Mouse (Mus musculus) MEL (cell line): ENCODE measurements around the gene Polr1e.

ENCODE experiments used
- CTCF ChIP-seq, 3 experiments: IDR thresholded peaks in 2 of 3; conservative IDR thresholded peaks in 1 of 3; 2 replicates each; pipeline ENCODE4 v1.5.1; 2011 to 2012; ENCODE audit warnings: low read length in 3 of 3, low read depth in 2 of 3, mild to moderate bottlenecking in 2 of 3, improper control_type of control experiment in 1 of 3, inconsistent platforms in 1 of 3, mixed read lengths in 1 of 3, moderate library complexity in 1 of 3; ENCODE audit not compliant: control insufficient read depth in 1 of 3, insufficient read depth in 1 of 3, poor library complexity in 1 of 3, severe bottlenecking in 1 of 3
- ELF1 ChIP-seq: IDR thresholded peaks from 2 replicates; pipeline ENCODE4 v1.6.1; 2014; ENCODE audit warnings: low read depth, mild to moderate bottlenecking, inconsistent platforms, low read length, improper control_type of control experiment, moderate library complexity
- ETS1 ChIP-seq: IDR thresholded peaks from 2 replicates; pipeline ENCODE4 v1.6.1; 2012; ENCODE audit warnings: low read depth, mild to moderate bottlenecking, inconsistent platforms, low read length, improper control_type of control experiment, moderate library complexity
- POLR2A ChIP-seq, 2 experiments: IDR thresholded peaks; 2 replicates each; pipeline ENCODE4 v1.6.1; 2011 to 2012; ENCODE audit warnings: low read length in 2 of 2, mild to moderate bottlenecking in 2 of 2, control low read depth in 1 of 2, improper control_type of control experiment in 1 of 2, low read depth in 1 of 2, moderate library complexity in 1 of 2; ENCODE audit not compliant: control insufficient read depth in 1 of 2, insufficient read depth in 1 of 2, poor library complexity in 1 of 2
- UBTF ChIP-seq: IDR thresholded peaks from 2 replicates; pipeline ENCODE4 v1.6.1; 2012; ENCODE audit warnings: low read depth, mild to moderate bottlenecking, inconsistent platforms, low read length, improper control_type of control experiment, moderate library complexity, borderline replicate concordance; ENCODE audit not compliant: insufficient read depth
- USF1 ChIP-seq: IDR thresholded peaks from 2 replicates; pipeline ENCODE4 v1.6.1; 2014; ENCODE audit warnings: low read depth, mild to moderate bottlenecking, inconsistent platforms, low read length, improper control_type of control experiment, moderate library complexity
- USF2 ChIP-seq, 2 experiments: IDR thresholded peaks; 2 replicates each; pipeline ENCODE4 v1.6.1; 2011 to 2012; ENCODE audit warnings: improper control_type of control experiment in 2 of 2, low read length in 2 of 2, borderline replicate concordance in 1 of 2, inconsistent platforms in 1 of 2, low read depth in 1 of 2, mild to moderate bottlenecking in 1 of 2; ENCODE audit not compliant: insufficient read depth in 1 of 2
- ZNF384 ChIP-seq: IDR thresholded peaks from 2 replicates; pipeline ENCODE4 v1.6.1; 2012; ENCODE audit warnings: low read depth, mild to moderate bottlenecking, inconsistent platforms, low read length, improper control_type of control experiment

DNA sequence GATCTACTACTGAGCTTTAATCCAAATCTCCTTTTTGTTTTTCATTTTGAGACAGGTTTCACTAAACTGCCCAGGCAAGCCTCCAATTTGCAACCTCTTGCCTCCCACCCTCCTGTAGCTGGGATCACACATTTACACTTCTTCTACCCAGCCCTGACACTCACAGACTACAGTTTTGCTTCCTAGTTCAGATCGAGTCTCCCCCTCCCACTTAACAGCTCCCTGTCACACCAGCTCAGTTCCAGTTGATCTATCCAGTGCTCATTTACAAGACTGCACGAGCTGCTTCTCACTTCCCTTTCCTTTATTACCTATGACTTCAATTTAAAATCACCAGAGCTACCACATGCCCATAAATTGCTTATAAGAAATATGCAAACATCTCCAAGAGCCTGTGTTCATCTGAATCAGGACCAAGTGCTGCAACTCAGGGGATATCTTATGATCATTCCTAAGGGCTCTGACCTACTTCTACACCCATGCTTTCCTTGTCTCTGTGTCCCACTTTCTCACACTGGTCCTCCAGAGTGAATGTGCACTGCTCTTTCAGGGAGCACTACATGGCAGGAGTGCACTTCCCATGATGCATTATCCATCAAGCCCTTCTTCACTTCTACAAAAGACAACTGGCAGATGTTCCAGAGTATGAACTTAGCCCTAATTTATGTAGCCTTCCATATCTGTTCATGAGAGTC lies 47.8 kb downstream of the Polr1e start:
- no peak for TF ChIP-seq CTCF (IDR thresholded peaks at IDR 0.05 in 2 of 3, conservative IDR thresholded peaks at IDR 0.05 in 1 of 3; ENCODE audit: control insufficient read depth in 1 of 3, insufficient read depth in 1 of 3, low read depth in 2 of 3, low read length in 3 of 3, poor library complexity in 1 of 3, severe bottlenecking in 1 of 3)
- TF ChIP-seq ETS1, result no peak
- no peak for TF ChIP-seq POLR2A (IDR thresholded peaks at IDR 0.05; ENCODE audit: control insufficient read depth in 1 of 2, insufficient read depth in 1 of 2, low read depth in 1 of 2, low read length in 2 of 2, poor library complexity in 1 of 2)
- TF ChIP-seq ZNF384, result no peak
- TF ChIP-seq UBTF, result no peak
- TF ChIP-seq ELF1, result no peak
- TF ChIP-seq USF1, result no peak
- no peak for TF ChIP-seq USF2 (IDR thresholded peaks at IDR 0.05; ENCODE audit: borderline replicate concordance in 1 of 2, insufficient read depth in 1 of 2, low read depth in 1 of 2, low read length in 2 of 2)
